Mouse (Mus musculus) bone marrow, adult 2 months (tissue): ENCODE data around the gene Six3. TPM values are rescaled to one million over a fixed set of nuclear protein-coding genes. Genes with fewer than 3 reads are reported as not detected.

Experiments
- H3K27ac ChIP-seq: fragments of 200-500 bp; 2 replicates; pipeline ENCODE4 v1.5.1; 2012; ENCODE audit warnings: low read depth, mild to moderate bottlenecking, control low read depth, inconsistent platforms, low read length; ENCODE audit not compliant: control insufficient read depth, poor library complexity, insufficient read depth
- H3K4me1 ChIP-seq: fragments of 200-500 bp; 2 replicates; pipeline ENCODE4 v1.6.1; 2011; ENCODE audit warnings: low read length; ENCODE audit not compliant: control insufficient read depth, insufficient read depth
- H3K4me3 ChIP-seq: fragments of 200-500 bp; replicated peaks from 2 replicates; pipeline ENCODE3; 2011; ENCODE audit warnings: mild to moderate bottlenecking, low read depth, low read length, control low read depth; ENCODE audit not compliant: control insufficient read depth
- CTCF ChIP-seq: fragments of 200-500 bp; IDR thresholded peaks from 2 replicates; pipeline ENCODE4 v1.5.1; 2011; ENCODE audit warnings: low read length, control low read depth; ENCODE audit not compliant: control insufficient read depth, insufficient read depth
- POLR2A ChIP-seq: fragments of 200-500 bp; IDR thresholded peaks from 2 replicates; pipeline ENCODE4 v1.6.1; 2011; ENCODE audit warnings: low read depth, mild to moderate bottlenecking, control low read depth, low read length, borderline replicate concordance; ENCODE audit not compliant: control insufficient read depth
- WGBS: fragments of 180-500 bp; shearing (Covaris S2); methylation state at CpG from one replicate; pipeline ENCODE4 v1.1.7; 2018; 5-methylcytosine and 5-hydroxymethylcytosine counted together
- polyA plus RNA-seq: library from polyadenylated mRNA; stranded (reverse); fragments of >200 nt; gene quantifications from 2 replicates; pipeline ENCODE4 v1.2.4, GENCODE M21; 2011; ENCODE audit warnings: low replicate concordance; ENCODE audit not compliant: missing spikeins, insufficient read depth, insufficient read length

The Six3 gene
- polyA plus RNA-seq, 1 experiment = not detected

DNA sequence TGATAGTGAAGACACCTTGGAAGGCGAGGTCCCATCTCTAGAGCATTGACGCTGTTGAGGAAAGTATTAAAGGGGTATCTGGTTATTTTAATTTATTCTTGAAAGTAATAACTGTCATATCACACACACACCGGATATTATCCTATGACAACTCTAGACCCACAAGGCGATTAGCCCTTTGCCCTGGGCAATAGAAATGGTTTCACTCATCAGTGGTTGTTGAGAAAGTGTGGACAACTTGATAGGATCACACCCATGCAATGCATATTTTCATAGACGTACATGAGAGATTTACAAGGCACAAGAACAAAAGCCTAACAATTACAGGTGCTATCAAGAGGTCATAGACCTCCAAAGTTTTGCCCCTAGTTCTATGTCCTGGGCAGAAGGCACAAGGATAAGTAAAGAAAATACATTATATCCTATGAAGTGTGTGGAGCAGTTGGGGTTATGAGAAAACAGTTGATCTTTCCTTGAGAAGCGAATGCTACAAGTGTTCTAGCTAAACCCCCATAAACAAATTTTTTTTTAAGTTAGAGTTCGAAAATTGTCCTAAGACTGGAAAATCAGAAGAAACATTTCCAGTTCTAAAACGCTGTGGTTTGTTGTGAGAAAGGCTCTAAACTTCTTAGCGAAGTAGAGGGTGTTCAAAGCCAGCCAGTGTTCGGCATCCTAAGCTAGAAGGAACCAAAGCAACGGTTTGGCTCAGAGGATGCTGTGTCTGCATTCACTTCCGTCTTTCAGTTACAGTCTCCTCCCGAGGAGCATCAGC, 3.6 kb upstream of the Six3 start:
- 7% methylated on average over 13 of the region's 13 CpGs for WGBS
- no peak for TF ChIP-seq CTCF
- TF ChIP-seq POLR2A = no peak
- H3K4me3 ChIP-seq = no peak overlapping the region
- H3K27ac ChIP-seq = no peak overlapping the region
- no peaks in the 10 kb centered on the region for H3K4me1 ChIP-seq

DNA sequence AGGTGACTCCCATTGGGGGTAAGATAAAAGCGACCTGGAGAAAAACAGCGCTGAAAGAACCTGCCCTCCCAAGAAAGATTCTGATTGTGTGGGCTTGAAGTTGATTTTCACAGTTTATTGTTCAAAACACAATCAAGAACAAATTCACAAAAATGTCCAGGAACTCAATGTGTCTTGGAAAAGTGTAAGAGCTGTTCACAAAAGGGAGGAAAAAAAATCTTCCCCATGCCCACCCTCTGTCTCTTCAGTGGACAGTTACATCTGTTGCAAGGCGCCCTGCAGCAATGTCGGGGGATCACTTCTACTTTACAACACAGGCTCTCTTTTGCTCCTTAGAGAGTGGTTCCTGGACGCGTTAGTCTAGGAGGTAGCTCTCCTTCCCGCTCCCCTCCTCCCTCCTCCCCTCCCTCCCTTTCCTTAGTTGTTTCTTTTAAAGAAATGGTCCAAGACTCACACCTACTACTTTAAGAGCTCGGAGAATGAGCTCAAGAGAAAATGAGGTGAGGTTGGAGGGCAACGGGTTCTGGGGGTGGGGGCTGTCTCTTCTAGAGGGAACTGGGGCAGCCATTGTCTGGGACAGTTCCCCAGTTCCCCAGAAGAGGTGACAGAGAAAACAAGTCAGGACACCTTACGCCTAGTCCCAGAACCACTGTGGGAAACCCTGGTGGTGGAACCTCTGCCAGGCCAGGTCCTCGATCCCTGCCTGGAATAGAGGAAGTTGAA, 2.9 kb upstream of the Six3 start:
- TF ChIP-seq POLR2A (no peak), CTCF (no peak)
- H3K27ac ChIP-seq = no peak overlapping the region
- 9% methylated on average over 11 of the region's 11 CpGs for WGBS
- H3K4me3 ChIP-seq = no peak overlapping the region
- H3K4me1 ChIP-seq = no peaks in the 10 kb centered on the region

DNA sequence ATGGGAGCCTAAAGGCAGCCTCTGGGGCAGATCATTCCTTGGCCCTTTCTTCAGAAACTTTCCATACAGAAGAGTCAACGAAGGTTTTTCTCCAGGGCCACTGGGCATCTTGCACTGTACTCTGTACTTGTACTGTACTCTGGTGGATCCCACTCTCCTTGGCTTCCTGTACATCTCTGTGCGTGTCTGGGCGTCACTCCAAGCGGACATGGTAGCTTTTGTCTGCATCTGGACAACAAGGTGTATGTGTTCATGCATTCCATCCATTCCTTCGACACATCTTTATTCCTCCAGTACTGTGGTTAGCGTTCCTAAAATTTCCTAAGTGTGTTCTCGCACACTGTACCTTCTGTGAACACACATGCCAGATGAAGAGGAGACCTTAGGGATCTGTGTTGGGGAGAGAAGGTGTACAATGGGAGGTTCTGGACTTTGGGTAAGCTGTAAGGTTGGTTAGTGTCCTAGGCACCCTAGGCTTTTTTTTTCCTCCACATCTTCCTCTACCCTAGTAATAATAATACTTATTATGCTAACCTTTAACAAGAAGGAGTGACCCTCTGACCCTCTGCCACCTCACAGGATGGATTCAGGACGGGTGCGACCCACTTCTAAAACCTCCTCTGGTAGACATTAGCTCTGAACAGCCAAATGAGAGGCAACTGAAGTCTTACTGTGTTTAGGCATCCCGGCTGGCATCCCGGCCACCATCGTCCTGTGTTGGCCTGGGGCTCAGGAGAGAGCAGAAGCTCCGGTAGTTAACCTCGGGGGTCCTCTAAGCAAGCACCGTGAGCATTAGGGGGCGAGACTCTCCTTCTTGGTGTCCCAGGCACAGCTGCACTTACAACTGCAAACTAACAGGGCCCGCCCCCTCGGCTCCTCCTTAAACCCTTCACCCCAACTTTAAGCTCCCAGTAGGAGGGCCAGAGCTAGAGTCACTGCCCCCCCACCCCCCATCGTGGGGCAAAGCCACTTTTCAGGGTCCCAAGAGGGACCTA, 1.6 kb upstream of the Six3 start:
- Histone ChIP-seq H3K27ac (no peak overlapping the region), H3K4me1 (no peaks in the 10 kb centered on the region), H3K4me3 (no peak overlapping the region)
- TF ChIP-seq CTCF = no peak
- TF ChIP-seq POLR2A = no peak
- WGBS = 9% methylated on average over 19 of the region's 19 CpGs

DNA sequence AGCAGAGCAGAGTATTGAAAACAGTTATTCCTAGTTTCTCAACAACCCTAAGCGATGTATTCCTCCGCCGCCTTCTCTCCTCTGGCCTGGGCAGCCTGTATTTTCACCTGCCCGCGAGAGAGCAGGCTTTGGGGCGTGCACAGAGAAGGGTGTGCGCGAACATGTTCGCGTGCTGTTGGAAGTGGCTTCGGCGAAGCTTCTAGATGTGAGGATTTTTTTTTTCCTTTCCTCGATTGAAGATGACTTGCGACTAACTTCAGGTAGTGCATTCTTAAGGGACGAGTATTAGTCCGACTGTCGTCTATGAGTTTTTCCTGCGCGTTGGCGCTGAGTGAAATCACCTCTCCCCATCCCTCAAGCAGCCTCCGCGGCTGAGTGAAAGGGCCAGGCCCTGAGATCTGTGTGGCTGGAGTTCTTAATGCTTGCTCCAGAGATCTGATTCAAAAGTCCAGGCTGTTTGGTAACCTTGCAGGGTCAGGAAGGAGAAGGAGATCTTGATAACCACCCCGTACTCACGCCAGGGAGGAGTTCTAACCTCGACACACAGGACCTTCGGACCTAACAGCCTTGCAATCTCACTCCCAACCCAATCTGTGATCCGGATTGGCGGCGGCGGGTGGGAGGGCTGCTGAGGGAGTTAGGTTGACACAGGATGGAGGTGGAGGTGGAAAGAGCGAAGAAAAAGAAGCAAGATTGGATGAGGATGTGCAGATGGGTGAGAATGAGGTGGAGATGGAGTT, 712 bp upstream of the Six3 start:
- WGBS = 6% methylated on average over 31 of the region's 31 CpGs
- Histone ChIP-seq H3K4me1 (no peaks in the 10 kb centered on the region), H3K27ac (no peak overlapping the region), H3K4me3 (no peak overlapping the region)
- TF ChIP-seq CTCF (no peak), POLR2A (no peak)

DNA sequence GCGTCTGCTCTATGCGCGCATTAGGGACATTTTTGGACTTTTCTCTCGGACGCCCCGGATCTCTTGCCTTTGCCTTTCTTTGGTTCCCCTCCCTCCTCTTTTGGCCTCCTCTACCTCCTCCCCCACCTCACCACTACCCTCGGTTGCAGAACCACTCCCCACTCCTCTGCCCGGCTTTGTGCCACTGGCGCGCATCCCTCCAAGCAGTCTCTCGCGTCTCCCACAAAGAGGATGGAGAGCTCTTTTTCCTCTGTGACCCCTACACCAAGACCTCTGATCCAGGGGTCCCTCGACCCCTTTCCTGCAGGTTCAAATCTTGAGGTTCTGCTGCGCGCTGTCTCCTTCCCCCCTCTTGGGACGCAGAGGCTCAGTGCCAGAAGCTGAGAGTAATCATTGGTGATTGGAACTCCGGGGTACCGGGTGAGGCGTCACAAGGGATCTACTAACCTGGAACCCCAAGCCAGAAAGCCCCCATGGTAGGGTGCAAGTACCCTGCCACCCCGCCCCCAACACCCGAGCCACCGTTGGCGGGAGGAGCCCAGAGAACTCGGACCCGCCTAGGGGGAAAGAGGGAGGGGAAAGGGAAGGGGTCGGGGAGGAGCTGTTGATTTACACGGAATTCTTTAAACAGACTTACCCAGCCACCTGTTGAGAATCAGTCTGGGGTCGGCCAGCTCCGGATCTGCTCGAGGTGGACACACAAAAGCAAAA, 758 bp downstream of the Six3 start:
- Histone ChIP-seq H3K27ac (no peak overlapping the region), H3K4me3 (no peak overlapping the region), H3K4me1 (no peaks in the 10 kb centered on the region)
- 9% methylated on average over 30 of the region's 30 CpGs for WGBS
- TF ChIP-seq POLR2A (no peak), CTCF (no peak)

DNA sequence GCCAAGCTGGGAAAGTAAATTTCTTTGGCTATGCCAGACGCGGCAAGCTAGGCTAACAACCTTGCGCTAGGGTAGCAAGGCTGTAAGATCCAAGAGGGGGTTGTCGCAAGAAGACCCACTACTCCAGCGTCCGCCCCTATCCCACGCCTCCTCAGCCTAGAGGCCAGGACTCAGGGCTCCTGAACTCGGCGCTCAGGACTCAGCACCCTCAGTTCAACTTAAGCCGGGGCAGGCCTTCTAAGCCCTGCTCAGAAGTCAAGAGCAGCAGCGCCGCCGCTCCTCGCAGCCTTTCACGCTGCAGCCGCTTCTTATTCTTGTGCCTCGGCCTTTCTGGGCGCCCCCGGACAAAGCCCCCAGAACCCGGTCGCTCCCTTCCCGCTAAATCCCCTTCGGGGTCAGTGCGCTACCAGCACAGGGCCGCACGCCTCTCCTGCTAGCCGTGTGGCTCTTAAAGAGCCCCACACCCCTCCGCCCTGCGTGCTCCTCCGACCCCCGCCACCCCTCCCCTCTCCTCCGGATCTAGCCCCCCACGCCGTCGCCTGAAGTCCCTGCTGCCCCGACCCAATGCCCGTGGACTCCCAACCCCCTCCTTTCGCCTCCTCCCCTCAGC, 1.4 kb downstream of the Six3 start:
- no peak for TF ChIP-seq CTCF
- no peak for TF ChIP-seq POLR2A
- no peaks in the 10 kb centered on the region for H3K4me1 ChIP-seq
- 4% methylated on average over 38 of the region's 38 CpGs for WGBS
- H3K4me3 ChIP-seq = no peak overlapping the region
- no peak overlapping the region for H3K27ac ChIP-seq

DNA sequence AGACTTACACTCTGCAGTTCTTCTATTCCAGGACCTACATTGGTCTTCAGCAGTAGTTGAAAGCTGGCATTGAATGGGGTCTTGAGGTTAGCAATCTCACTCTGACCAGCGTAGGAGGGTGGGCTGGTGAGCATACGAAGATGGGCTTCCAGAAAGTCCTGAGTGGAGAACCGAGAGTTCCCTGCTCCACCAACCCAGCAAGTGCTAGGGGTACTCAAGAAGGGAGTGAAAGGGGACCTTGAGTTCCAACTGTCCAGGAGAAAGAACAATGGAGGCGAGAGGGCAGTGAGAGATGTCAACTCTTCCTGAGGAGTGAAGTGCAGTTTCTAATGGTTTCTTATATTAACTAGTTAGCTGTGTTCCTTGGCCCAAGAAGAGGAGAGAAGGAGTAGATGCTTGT, 2.2 kb downstream of the Six3 start:
- Histone ChIP-seq H3K4me3 (no peak overlapping the region), H3K4me1 (no peaks in the 10 kb centered on the region), H3K27ac (no peak overlapping the region)
- WGBS = 11% methylated on average over 4 of the region's 4 CpGs
- TF ChIP-seq CTCF (no peak), POLR2A (no peak)
